Mouse (Mus musculus): ENCODE results near the gene 9030025P20Rik.
"Not testable (repeated sequence)": the region's sequence is repeated elsewhere in the genome, so short reads cannot be mapped to it uniquely, and the experiment has no call there.

9030025P20Rik gene

DNA sequence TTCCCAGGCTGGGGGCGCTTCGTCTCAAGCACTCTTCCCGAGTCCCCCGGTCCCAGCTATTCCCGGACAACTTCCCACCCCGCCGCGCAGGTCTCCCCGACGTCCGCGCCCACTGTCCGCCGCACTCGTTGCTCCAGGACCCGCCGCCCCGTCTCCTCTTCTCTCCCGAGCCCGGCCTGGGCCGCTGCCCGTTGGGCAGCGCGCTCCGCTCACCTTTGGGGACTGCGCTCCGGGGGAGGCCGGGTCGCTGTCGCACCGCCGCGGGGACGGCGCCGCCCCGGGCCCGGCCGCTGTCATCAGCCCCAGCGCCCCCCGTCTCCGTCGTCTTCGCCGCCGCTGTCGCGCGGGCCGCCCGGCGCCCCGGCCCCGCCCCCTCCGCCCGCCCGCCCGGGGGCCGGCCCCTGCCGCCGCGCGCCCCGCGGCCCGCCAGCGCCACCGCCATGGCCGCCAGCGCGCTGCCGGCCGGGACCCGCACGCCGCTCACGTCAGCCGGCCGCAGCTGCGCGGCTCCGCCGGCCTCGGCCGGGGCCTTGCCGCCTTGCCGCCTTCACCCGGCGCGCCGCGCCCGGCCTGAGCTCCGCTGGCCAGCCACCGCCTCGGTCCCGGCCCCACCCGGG, 14.4 kb downstream of the 9030025P20Rik start:
- not testable (repeated sequence) for DNase-seq

DNA sequence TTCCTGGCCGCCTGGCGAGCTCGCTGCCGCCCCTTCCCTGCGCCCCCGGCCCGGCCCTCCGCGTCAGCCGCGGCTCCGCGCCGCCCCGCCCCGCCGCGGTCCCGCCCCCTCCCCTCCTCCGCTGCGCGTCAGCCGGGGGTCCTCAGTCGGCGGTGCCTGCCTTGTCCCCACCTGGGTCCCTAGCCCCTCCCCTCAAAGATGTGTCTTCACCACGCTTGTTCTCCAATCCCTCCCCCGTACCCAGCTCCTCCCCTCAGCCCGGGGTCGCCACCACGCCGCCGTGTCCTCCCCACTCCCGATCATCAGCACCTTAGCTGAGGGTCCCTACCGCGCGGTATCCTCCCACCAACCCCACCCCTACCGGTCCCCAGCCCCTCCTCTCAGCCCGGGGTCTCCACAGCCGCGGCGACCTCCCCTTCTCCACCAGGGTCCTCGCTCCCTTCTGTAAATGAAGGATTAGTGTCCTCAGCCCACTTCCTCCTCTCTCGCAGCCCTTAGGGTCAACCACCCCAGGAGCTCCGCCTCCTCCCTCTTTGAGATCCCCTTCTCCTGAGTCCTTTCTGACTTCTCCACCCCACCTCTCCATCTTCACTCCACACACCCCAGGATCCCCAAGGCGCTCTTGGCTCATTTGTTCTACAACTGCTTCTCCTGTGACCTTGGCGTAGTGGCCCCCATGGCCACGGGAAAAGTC, 15.0 kb downstream of the 9030025P20Rik start:
- not testable (repeated sequence) for DNase-seq

DNA sequence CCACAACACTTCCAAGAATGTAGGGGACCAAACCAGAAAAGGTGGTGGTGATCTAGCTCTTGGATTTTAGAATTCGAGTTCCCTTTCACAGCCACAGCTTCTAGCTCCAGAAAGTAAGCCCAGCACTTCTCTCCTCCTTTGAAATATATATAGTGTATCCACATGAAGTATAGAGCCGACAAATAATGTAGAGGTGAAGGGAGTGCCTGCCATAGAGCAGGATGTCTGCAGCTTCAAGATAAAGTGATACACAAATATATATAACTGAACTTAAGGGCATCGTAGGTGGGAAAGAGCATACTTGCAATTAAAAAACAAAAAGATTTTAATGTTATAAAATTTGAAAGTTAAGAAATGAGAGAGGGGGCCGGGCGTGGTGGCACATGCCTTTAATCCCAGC, 15.9 kb downstream of the 9030025P20Rik start:
- not testable (repeated sequence) for DNase-seq

DNA sequence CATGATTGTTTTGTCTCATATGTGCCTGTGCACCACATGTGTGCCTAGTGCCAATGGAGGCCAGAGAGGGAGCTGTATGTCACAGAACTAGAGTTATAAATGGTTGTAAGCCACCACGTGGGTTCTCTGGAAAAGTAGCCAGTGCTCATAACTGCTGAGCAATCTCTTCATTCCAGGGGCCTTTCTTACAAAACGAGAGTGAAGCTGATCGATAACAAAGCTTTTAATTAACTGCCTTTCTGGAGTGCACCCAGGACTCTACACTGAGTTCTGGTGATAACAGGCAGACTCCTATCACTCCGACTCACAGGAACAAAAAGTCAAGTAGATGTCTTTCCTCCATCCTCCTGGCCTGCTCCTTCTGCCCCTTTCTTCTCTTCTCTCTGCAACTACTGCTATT, 21.8 kb downstream of the 9030025P20Rik start:
- not testable (repeated sequence) for DNase-seq

DNA sequence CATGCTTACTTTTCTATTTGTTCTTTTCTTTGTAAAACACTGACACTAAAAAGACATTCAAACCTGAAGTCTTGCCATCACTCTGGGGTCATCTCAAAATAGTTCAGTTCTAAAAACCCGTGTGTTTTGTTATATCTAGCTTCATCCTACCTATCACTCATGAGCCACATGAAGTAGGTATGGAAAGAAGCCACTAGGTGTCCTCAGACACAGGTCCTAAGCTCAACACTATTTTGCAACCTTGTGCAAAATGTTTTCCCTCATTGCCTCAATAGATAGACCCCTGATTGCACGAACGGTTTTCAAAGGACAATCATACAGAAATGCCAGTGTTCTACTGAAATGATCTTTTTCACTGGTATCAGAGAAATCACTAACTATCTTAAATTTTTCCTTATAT, 30.8 kb downstream of the 9030025P20Rik start:
- DNase-seq = not testable (repeated sequence)

DNA sequence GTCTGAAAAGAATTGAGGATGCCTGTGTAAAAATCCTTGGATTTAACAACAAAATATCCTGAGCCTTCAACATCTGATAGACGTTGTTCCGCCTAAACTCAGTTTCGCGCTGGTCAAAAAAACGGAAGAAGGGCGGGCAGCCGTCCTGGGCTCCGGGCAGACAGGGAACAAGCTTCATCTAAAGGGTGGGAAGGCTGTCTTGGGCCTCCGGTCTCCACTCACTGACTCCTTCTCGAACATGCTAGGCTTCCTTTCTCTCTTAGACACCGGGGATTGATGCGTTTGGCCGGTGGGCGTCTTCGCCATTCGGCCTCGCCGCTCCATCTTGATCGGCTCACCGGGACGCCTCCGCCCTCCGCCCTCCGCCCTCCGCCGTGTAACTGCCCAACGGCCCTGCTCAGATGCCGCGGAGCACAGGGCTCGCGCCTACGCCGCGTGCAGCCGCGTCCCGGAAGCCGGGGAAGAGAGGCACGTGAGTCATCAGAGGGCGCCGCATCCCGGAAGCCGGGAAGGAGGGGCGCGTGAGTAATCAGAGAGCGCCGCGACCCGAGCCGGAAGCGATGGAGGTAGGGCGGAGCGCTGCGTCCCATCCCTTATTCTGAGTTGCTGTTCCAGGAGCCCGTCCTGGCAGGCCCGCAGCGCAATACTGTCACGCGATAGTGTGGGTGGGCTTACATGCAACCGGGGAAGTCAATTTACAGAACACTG, 31.6 kb downstream of the 9030025P20Rik start, which contains the start of gene Gm3435:
Gene Gm3435 (plus strand): TSS at position 471 of the 708 bp plus-strand sequence.
- not testable (repeated sequence) for DNase-seq

DNA sequence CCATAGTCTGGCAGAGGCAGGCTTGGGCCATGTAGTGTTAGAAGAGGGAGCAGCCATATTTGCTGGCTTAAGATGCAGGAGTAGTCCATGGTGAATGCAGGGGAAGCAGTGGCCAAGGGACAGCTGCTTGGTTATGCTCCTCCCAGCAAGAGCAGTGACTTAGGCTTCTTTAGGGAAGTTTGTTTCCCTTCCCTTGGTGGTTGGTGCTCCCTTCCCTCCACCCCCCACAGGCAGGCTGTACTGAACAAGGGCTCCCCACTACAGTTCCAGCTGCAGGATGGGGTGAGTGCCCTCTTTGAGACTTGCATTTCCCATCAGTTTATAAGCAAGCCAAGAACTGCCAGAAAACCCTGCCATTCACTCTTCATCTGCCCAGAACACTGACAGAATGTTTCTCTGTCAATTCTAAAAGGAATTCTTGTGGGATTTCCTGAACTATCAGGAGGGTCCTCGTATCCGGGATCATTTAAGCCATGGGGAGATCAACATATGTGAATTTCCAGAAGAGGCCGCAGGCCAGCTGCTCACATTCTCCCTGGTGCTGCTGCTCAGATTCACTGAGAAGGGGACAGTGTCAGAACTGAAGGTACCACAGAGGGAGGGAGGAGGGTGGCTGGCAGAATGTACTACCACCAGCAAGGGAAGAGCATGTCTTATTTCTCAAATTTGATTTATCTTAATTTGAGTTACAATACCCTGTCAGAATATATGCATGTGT, 43.4 kb downstream of the 9030025P20Rik start:
- peak; percentile 16 to 33 for DNase-seq

DNA sequence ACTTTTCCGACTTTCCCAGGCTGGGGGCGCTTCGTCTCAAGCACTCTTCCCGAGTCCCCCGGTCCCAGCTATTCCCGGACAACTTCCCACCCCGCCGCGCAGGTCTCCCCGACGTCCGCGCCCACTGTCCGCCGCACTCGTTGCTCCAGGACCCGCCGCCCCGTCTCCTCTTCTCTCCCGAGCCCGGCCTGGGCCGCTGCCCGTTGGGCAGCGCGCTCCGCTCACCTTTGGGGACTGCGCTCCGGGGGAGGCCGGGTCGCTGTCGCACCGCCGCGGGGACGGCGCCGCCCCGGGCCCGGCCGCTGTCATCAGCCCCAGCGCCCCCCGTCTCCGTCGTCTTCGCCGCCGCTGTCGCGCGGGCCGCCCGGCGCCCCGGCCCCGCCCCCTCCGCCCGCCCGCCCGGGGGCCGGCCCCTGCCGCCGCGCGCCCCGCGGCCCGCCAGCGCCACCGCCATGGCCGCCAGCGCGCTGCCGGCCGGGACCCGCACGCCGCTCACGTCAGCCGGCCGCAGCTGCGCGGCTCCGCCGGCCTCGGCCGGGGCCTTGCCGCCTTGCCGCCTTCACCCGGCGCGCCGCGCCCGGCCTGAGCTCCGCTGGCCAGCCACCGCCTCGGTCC, 45.7 kb downstream of the 9030025P20Rik start:
- not testable (repeated sequence) for DNase-seq

DNA sequence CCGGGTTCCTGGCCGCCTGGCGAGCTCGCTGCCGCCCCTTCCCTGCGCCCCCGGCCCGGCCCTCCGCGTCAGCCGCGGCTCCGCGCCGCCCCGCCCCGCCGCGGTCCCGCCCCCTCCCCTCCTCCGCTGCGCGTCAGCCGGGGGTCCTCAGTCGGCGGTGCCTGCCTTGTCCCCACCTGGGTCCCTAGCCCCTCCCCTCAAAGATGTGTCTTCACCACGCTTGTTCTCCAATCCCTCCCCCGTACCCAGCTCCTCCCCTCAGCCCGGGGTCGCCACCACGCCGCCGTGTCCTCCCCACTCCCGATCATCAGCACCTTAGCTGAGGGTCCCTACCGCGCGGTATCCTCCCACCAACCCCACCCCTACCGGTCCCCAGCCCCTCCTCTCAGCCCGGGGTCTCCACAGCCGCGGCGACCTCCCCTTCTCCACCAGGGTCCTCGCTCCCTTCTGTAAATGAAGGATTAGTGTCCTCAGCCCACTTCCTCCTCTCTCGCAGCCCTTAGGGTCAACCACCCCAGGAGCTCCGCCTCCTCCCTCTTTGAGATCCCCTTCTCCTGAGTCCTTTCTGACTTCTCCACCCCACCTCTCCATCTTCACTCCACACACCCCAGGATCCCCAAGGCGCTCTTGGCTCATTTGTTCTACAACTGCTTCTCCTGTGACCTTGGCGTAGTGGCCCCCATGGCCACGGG, 46.4 kb downstream of the 9030025P20Rik start:
- DNase-seq = not testable (repeated sequence)

DNA sequence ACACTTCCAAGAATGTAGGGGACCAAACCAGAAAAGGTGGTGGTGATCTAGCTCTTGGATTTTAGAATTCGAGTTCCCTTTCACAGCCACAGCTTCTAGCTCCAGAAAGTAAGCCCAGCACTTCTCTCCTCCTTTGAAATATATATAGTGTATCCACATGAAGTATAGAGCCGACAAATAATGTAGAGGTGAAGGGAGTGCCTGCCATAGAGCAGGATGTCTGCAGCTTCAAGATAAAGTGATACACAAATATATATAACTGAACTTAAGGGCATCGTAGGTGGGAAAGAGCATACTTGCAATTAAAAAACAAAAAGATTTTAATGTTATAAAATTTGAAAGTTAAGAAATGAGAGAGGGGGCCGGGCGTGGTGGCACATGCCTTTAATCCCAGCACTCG, 47.2 kb downstream of the 9030025P20Rik start:
- DNase-seq = not testable (repeated sequence)

DNA sequence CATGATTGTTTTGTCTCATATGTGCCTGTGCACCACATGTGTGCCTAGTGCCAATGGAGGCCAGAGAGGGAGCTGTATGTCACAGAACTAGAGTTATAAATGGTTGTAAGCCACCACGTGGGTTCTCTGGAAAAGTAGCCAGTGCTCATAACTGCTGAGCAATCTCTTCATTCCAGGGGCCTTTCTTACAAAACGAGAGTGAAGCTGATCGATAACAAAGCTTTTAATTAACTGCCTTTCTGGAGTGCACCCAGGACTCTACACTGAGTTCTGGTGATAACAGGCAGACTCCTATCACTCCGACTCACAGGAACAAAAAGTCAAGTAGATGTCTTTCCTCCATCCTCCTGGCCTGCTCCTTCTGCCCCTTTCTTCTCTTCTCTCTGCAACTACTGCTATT, 53.1 kb downstream of the 9030025P20Rik start:
- DNase-seq = not testable (repeated sequence)

DNA sequence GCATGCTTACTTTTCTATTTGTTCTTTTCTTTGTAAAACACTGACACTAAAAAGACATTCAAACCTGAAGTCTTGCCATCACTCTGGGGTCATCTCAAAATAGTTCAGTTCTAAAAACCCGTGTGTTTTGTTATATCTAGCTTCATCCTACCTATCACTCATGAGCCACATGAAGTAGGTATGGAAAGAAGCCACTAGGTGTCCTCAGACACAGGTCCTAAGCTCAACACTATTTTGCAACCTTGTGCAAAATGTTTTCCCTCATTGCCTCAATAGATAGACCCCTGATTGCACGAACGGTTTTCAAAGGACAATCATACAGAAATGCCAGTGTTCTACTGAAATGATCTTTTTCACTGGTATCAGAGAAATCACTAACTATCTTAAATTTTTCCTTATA, 62.2 kb downstream of the 9030025P20Rik start:
- DNase-seq = not testable (repeated sequence)

Data from cerebellum, postnatal 10 days (tissue).